Mouse (Mus musculus) central nervous system, embryonic 18 days (tissue): ENCODE results near the gene Olfr680-ps1. TPM values are rescaled to one million over a fixed set of nuclear protein-coding genes. Genes with fewer than 3 reads are reported as not detected.

Experiments used
- polyA plus RNA-seq: library from polyadenylated mRNA; depleted of rRNA; stranded (reverse); fragments of >200 nt; gene quantifications from 2 replicates; pipeline ENCODE4 v1.2.3, GENCODE M21; 2012; rRNA removed

Gene Olfr680-ps1
- polyA plus RNA-seq: not detected in 2 replicates

DNA sequence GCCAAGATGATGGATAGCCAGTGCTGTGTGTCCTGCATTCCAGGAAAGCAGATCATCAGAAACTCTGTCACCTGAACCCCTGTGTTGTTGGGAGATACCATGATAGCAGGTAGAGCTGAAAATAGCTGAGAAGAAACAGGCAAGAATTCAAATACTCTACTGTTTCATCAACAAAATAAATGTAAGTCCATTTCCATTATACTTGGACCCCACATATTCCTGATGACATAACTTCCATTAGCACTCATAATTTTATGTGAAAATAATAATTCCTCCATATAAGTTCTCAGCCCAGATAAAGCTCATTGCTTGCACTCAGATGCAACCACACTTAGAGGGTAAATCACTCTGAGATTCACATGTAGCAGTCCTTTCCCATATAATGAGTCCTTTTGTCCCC is at the start of gene Olfr680-ps1:
Olfr680-ps1 (minus strand) TSS at position 101 of the 400 bp plus-strand sequence.

DNA sequence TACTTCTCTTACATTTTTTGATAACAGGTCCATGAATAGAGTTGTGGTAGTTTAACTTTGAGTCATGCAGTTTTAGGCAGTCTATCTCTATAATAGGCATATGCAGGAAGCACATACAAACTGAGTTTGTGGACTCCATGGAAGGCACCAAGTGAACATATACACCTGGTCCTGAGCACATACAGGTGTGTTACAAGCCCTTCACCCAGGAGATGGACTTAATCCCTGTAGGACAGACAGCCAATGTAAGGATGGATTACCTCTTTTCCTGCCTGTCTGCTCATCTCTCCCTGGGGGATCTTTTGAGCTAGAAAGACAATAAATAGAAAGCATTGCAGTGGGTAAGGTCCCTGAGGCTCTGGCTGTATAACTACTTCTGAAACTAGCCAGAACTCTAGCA is 23.9 kb upstream of the Olfr680-ps1 start, which contains the start of gene Olfr681:
Olfr681 (plus strand) TSS at position 301 of the 400 bp plus-strand sequence.

DNA sequence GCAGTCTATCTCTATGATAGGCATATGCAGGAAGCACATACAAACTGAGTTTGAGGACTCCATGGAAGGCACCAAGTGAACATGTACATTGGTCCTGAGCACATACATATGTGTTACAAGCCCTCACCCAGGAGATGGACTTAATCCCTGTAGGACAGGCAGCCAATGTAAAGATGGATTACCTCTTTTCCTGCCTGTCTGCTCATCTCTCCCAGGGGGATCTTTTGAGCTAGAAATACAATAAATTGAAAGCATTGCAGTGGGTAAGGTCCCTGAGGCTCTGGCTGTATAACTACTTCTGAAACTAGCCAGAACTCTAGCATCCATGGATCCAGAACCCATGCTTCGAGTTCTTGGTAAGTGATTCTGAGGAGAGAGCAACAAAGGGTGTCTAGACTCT is 11.7 kb downstream of the Olfr680-ps1 start, which contains the start of gene Olfr679:
Olfr679 (plus strand) TSS at position 301 of the 400 bp plus-strand sequence.

DNA sequence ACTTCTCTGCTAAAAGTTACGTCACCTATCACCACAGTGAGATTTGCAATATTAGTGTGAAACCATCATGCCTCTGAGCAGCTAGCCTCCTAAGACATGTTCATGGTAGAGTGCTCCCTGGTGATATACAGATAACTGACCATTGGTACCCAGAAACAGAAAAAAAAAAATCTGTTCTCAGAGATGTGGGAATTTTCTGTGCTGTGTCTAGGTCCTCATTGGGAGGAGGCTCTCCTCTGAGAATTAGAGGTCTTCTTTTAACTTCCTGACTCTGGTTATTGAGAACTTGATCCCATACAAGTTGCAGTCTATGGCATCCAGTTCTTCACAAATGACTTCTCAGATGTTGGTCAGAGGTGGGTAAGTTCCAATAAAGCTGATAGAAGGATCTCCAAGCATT is 28.4 kb downstream of the Olfr680-ps1 start, which contains the start of gene Olfr678:
Olfr678 (plus strand) TSS at position 301 of the 400 bp plus-strand sequence.

Other genes starting within 250 kb of the Olfr680-ps1 start
- not detected in 2 replicates for gene Usp17la, start 235.8 kb downstream of the Olfr680-ps1 start, polyA plus RNA-seq
- not detected in 2 replicates for gene Olfr665, start 214.8 kb downstream of the Olfr680-ps1 start, polyA plus RNA-seq
- gene Olfr666, start 196.9 kb downstream of the Olfr680-ps1 start, polyA plus RNA-seq: not detected in 2 replicates
- gene Olfr667, start 171.3 kb downstream of the Olfr680-ps1 start, polyA plus RNA-seq: not detected in 2 replicates
- not detected in 2 replicates for gene Olfr668, start 164.8 kb downstream of the Olfr680-ps1 start, polyA plus RNA-seq
- gene Olfr669, start 158.6 kb downstream of the Olfr680-ps1 start, polyA plus RNA-seq: not detected in 2 replicates
- gene Olfr670, start 130.2 kb downstream of the Olfr680-ps1 start, polyA plus RNA-seq: not detected in 2 replicates
- gene Olfr671, start 113.7 kb downstream of the Olfr680-ps1 start, polyA plus RNA-seq: not detected in 2 replicates
- gene Olfr672, start 90.8 kb downstream of the Olfr680-ps1 start, polyA plus RNA-seq: not detected in 2 replicates
- not detected in 2 replicates for gene Olfr675, start 64.4 kb downstream of the Olfr680-ps1 start, polyA plus RNA-seq
- not detected in 2 replicates for gene Olfr676, start 60.1 kb downstream of the Olfr680-ps1 start, polyA plus RNA-seq
- not detected in 2 replicates for gene Olfr677, start 41.4 kb downstream of the Olfr680-ps1 start, polyA plus RNA-seq
- gene Olfr678, start 28.3 kb downstream of the Olfr680-ps1 start, polyA plus RNA-seq: not detected in 2 replicates
- not detected in 2 replicates for gene Olfr679, start 11.6 kb downstream of the Olfr680-ps1 start, polyA plus RNA-seq
- gene Olfr681, start 24.0 kb upstream of the Olfr680-ps1 start, polyA plus RNA-seq: not detected in 2 replicates
- not detected in 2 replicates for gene Olfr683, start 54.2 kb upstream of the Olfr680-ps1 start, polyA plus RNA-seq
- gene Olfr684, start 70.8 kb upstream of the Olfr680-ps1 start, polyA plus RNA-seq: not detected in 2 replicates
- not detected in 2 replicates for gene Olfr685, start 93.2 kb upstream of the Olfr680-ps1 start, polyA plus RNA-seq
- not detected in 2 replicates for gene Olfr686, start 114.7 kb upstream of the Olfr680-ps1 start, polyA plus RNA-seq
- gene Olfr688, start 195.3 kb upstream of the Olfr680-ps1 start, polyA plus RNA-seq: not detected in 2 replicates
- gene Olfr689, start 218.3 kb upstream of the Olfr680-ps1 start, polyA plus RNA-seq: not detected in 2 replicates
- 0.12 and 0.43 TPM in 2 replicates for gene Olfr690, start 241.3 kb upstream of the Olfr680-ps1 start, polyA plus RNA-seq
- gene Olfr691, start 249.5 kb upstream of the Olfr680-ps1 start, polyA plus RNA-seq: 0.21 and 0.24 TPM in 2 replicates